Mouse (Mus musculus): ENCODE results near the gene Gypa. TPM values are rescaled to one million over a fixed set of nuclear protein-coding genes. Genes with fewer than 3 reads are reported as not detected.

Gene Gypa
- total and polyA plus RNA-seq, 3 experiments = 15.9 to 19.8 TPM; not detected in 1

GRCm38 (mm10) chr8:80463450-80463917 is 30.1 kb upstream of the Gypa start (continued):
- TF ChIP-seq MAFK (IDR thresholded peaks at IDR 0.05; ENCODE audit: borderline replicate concordance, low read depth, low read length) (no peak), MAX (IDR thresholded peaks at IDR 0.05; ENCODE audit: low read length) (peak; percentile 15; the same call in 1 of the 2 replicates)

- Histone ChIP-seq H3K27me3 (ENCODE audit: control insufficient read depth in 1 of 2, insufficient read depth in 2 of 2, low read length in 2 of 2) (no peaks in the 10 kb centered on the region; a peak in 2 of 4 replicates), H3K9me3 (replicated peaks; ENCODE audit: insufficient read depth, low read length) (no peaks in the 10 kb centered on the region), H3K79me2 (ENCODE audit: control insufficient read depth, insufficient read depth, low read length, poor library complexity) (no peaks in the 10 kb centered on the region), H3K27ac (ENCODE audit: control insufficient read depth, low read depth, low read length) (no peak overlapping the region), H3K4me3 (ENCODE audit: control insufficient read depth in 1 of 2, insufficient read depth in 1 of 2, low read depth in 2 of 2, low read length in 2 of 2) (no peak overlapping the region), H3K9ac (ENCODE audit: control insufficient read depth, low read depth, low read length, poor library complexity, severe bottlenecking) (no peak overlapping the region), H3K36me3 (ENCODE audit: control insufficient read depth in 1 of 2, insufficient read depth in 2 of 2, low read length in 2 of 2) (no peaks in the 10 kb centered on the region), H3K4me1 (ENCODE audit: control insufficient read depth in 1 of 2, insufficient read depth in 2 of 2, low read length in 2 of 2) (no peaks in the 10 kb centered on the region)
- TF ChIP-seq MAX (IDR thresholded peaks at IDR 0.05; ENCODE audit: low read length) (no peak), TAL1 (IDR thresholded peaks at IDR 0.05; ENCODE audit: low read length) (no peak), CHD2 (IDR thresholded peaks at IDR 0.05; ENCODE audit: low read length) (no peak), BHLHE40 (IDR thresholded peaks at IDR 0.05; ENCODE audit: borderline replicate concordance, low read depth, low read length) (no peak), ZC3H11A (IDR thresholded peaks at IDR 0.05; ENCODE audit: low read depth, low read length) (no peak), ZNF384 (IDR thresholded peaks at IDR 0.05; ENCODE audit: low read depth, low read length) (no peak), TCF12 (IDR thresholded peaks at IDR 0.05; ENCODE audit: low read depth, low read length) (no peak), E2F4 (IDR thresholded peaks at IDR 0.05; ENCODE audit: borderline replicate concordance, low read depth, low read length) (no peak), MYC (IDR thresholded peaks at IDR 0.05; ENCODE audit: low read depth, low read length) (no peak), POLR2A (IDR thresholded peaks at IDR 0.05; ENCODE audit: control insufficient read depth in 1 of 2, insufficient read depth in 1 of 2, low read depth in 1 of 2, low read length in 2 of 2, poor library complexity in 1 of 2) (no peak), RAD21 (IDR thresholded peaks at IDR 0.05; ENCODE audit: low read depth, low read length) (no peak), SMC3 (IDR thresholded peaks at IDR 0.05; ENCODE audit: low read depth, low read length) (no peak), HCFC1 (IDR thresholded peaks at IDR 0.05; ENCODE audit: low read depth, low read length) (no peak), EP300 (IDR thresholded peaks at IDR 0.05; ENCODE audit: low read depth in 1 of 2, low read length in 2 of 2) (no peak), USF2 (IDR thresholded peaks at IDR 0.05; ENCODE audit: borderline replicate concordance in 1 of 2, insufficient read depth in 1 of 2, low read depth in 1 of 2, low read length in 2 of 2) (no peak), USF1 (IDR thresholded peaks at IDR 0.05; ENCODE audit: low read depth, low read length) (no peak), NELFE (IDR thresholded peaks at IDR 0.05; ENCODE audit: low read depth, low read length) (no peak), MXI1 (IDR thresholded peaks at IDR 0.05; ENCODE audit: low read depth, low read length) (no peak), SIN3A (IDR thresholded peaks at IDR 0.05; ENCODE audit: low read length) (no peak)
- DNase-seq (ENCODE audit: low read depth, low spot score) = no peak
These were observed 18.6 kb upstream of the Gypa start for GRCm38 (mm10) chr8:80474971-80475370.
